In the genomic region with DNA sequence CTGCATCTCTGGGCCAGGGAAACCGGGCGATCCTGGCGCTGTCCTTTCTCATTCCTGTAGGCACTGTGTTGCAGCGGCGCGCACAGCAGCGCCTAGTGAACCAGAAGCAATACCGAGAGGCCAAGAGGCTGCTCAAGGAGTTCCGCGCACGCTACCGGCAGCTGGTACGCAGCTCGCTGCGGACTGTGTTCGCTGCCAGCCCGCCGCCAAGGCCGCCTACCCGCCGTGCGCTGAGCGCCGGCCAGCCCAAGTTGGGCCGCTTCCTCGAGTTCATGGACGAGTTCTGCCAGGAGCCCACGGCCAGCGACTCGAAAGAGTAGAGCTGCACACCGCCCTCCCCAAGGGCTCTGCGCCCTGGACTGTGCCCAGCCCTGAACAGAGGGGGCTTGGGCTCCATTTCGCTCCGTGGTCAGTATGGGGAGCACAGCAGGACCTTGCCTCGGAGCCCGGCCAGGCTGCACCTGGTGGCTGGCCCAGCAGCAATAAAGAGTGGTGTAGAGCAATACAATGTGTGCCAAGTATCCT, we compare ENCODE assay signal across 8 mouse cellular contexts. TPM values are rescaled to one million over a fixed set of nuclear protein-coding genes. Genes with fewer than 3 reads are reported as not detected.
DNase-seq lines count a peak whose midpoint lies in the region; ATAC-seq and TF ChIP-seq lines count a peak whose summit lies in the region.

No protein-coding gene starts in this region.

- H3K4me3 ChIP-seq in E14TG2a.4 (replicated peaks; ENCODE audit: low read length), result peak overlapping the region; percentile 79
- H3K4me3 ChIP-seq in bone marrow macrophage, adult 2 months (ENCODE audit: insufficient read depth, low read length), result peak overlapping the region; percentile 48

- peak; percentile 19 for DNase-seq in fibroblast of lung, adult 2 months (ENCODE audit: low read depth)
- DNase-seq in layer of hippocampus, adult 9-11 months, result peak; percentile 36
- peak; percentile 42 for DNase-seq in lung, postnatal 10 days
- peak; percentile 68 for DNase-seq in retina, postnatal 1 day
- no peak for DNase-seq in spleen, postnatal 4 days (ENCODE audit: low spot score in 2 of 2)

- H3K27ac ChIP-seq in bone marrow macrophage, adult 2 months (ENCODE audit: insufficient read depth, low read depth, low read length), result no peak overlapping the region

- peaks cover 24% of the 10 kb centered on the region for H3K36me3 ChIP-seq in E14TG2a.4 (ENCODE audit: insufficient read depth, low read length)

- TF ChIP-seq POLR2A in bone marrow macrophage, adult 2 months (IDR thresholded peaks at IDR 0.05; ENCODE audit: borderline replicate concordance, low read depth, low read length), result no peak

- peaks cover 58% of the 10 kb centered on the region for H3K27me3 ChIP-seq in E14TG2a.4 (ENCODE audit: insufficient read depth, low read length)

- peak; percentile 27 to 29; a peak in 2 of 4 replicates for ATAC-seq in hematopoietic stem cell, adult 5-6 weeks (replicated peaks in 1 of 2; ENCODE audit: insufficient read depth in 1 of 2, low FRiP score in 2 of 2, low TSS enrichment in 1 of 2, low read depth in 1 of 2, poor library complexity in 2 of 2, severe bottlenecking in 2 of 2)

- TF ChIP-seq CTCF in E14TG2a.4 (conservative IDR thresholded peaks at IDR 0.05; ENCODE audit: low read length), result no peak
- no peak for TF ChIP-seq CTCF in bone marrow macrophage, adult 2 months (IDR thresholded peaks at IDR 0.05; ENCODE audit: low read depth, low read length)

- no peaks in the 10 kb centered on the region for H3K9me3 ChIP-seq in E14TG2a.4 (ENCODE audit: low read length)

- peaks cover 18% of the 10 kb centered on the region for H3K4me1 ChIP-seq in E14TG2a.4 (replicated peaks; ENCODE audit: low read depth, low read length)
- H3K4me1 ChIP-seq in bone marrow macrophage, adult 2 months (ENCODE audit: control insufficient read depth, insufficient read depth, low read length), result peaks cover 3% of the 10 kb centered on the region; the same call in 1 of the 2 replicates

RNA-seq across cellular contexts. Expression of gene Spcs2, which starts 54.1 kb away (rescaled TPM):
- polyA plus RNA-seq in bone marrow macrophage, adult 2 months (2012; ENCODE audit: insufficient read depth, insufficient read length, missing spikeins), result 127 and 130 TPM in 2 replicates
- 168 and 175 TPM in 2 replicates for total RNA-seq in hematopoietic stem cell, adult 5-6 weeks (2017)

RNA-seq across cellular contexts. Expression of gene Xrra1, which starts 58.5 kb away (rescaled TPM):
- polyA plus RNA-seq in bone marrow macrophage, adult 2 months (2012; ENCODE audit: insufficient read depth, insufficient read length, missing spikeins), result not detected in 2 replicates
- total RNA-seq in hematopoietic stem cell, adult 5-6 weeks (2017), result not detected in 2 replicates

Comparison
In these comparisons a context has a peak if more than half of its experiments do, and no peak if none do; other contexts are left out.
1. DNase-seq: peak in fibroblast of lung, adult 2 months (single experiment), layer of hippocampus, adult 9-11 months (single experiment), lung, postnatal 10 days (single experiment) and retina, postnatal 1 day (single experiment); none in spleen, postnatal 4 days (0 of 2).